Mouse (Mus musculus) C2C12 (cell line): Measurements from ENCODE around the gene Rpa1. TPM values are rescaled to one million over a fixed set of nuclear protein-coding genes. Genes with fewer than 3 reads are reported as not detected.

Experiments used
- microRNA-seq: library from miRNA; unstranded; fragments of <30 nt; microRNA quantifications from one replicate; pipeline ENCODE4, GENCODE M21; 2019; ENCODE audit warnings: borderline microRNAs expressed
- polyA plus RNA-seq: library from polyadenylated mRNA; unstranded; fragments of >200 nt; fragmentation: generic; extraction: Trizol; gene quantifications from one replicate; pipeline ENCODE4 v1.2.1, GENCODE M21; 2012; ENCODE audit warnings: missing spikeins

Gene Rpa1
- polyA plus RNA-seq, 1 experiment: 164 TPM

Small RNAs within 50 kb of the gene (microRNA-seq; reads per million reads assigned to microRNA genes)
- gene Gm47300: not detected

Other genes with a start within 250 kb of the Rpa1 start
- 0.02 TPM for gene Hic1, start 178.8 kb downstream of the Rpa1 start, polyA plus RNA-seq
- gene Ovca2, start 169.5 kb downstream of the Rpa1 start, polyA plus RNA-seq: 19.3 TPM
- 19.6 TPM for gene Dph1, start 157.1 kb downstream of the Rpa1 start, polyA plus RNA-seq
- gene Rtn4rl1, start 154.5 kb downstream of the Rpa1 start, polyA plus RNA-seq: 0.40 TPM
- 14.7 TPM for gene Smyd4, start 109 bp upstream of the Rpa1 start, polyA plus RNA-seq
- 1,152 TPM for gene Serpinf1, start 74.4 kb upstream of the Rpa1 start, polyA plus RNA-seq
- 0.07 TPM for gene Serpinf2, start 91.3 kb upstream of the Rpa1 start, polyA plus RNA-seq
- gene Wdr81, start 106.4 kb upstream of the Rpa1 start, polyA plus RNA-seq: 21.6 TPM
- gene Tlcd2, start 113.4 kb upstream of the Rpa1 start, polyA plus RNA-seq: 1.5 TPM
- gene Prpf8, start 138.5 kb upstream of the Rpa1 start, polyA plus RNA-seq: 104 TPM
- 3.2 TPM for gene Rilp, start 161.8 kb upstream of the Rpa1 start, polyA plus RNA-seq
- gene Scarf1, start 165.2 kb upstream of the Rpa1 start, polyA plus RNA-seq: 0.11 TPM
- 2.2 TPM for gene Slc43a2, start 183.4 kb upstream of the Rpa1 start, polyA plus RNA-seq
- gene Pitpna, start 239.8 kb upstream of the Rpa1 start, polyA plus RNA-seq: 118 TPM